Mouse (Mus musculus): ENCODE measurements around the gene Setd3.

Gene Setd3

GRCm38 (mm10) chr12:108203895-108204294, 24.8 kb upstream of the Setd3 start:
- DNase-seq (ENCODE audit: low spot score in 2 of 2) = no peak

DNA sequence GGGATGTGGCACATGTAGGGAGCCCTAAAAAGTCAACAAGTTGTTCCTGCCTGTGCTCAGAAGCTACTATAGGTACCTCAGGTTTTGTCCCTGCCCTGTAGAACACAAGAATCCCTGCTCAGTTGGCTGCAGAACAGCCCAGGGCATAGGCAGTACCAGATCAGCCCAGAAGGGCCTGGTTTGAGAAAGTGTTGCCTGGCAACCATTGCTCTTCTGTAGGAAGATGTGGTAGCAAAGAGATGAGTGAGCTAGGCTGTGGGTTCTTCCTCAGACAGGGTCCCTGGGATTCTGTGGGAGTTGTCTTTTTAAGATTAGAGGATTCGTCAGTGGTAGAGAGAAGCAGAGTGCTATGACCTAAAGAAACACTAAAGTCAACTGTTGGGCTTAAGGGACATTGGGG, 21.0 kb upstream of the Setd3 start:
- no peak for DNase-seq (ENCODE audit: low spot score in 2 of 2)

DNA sequence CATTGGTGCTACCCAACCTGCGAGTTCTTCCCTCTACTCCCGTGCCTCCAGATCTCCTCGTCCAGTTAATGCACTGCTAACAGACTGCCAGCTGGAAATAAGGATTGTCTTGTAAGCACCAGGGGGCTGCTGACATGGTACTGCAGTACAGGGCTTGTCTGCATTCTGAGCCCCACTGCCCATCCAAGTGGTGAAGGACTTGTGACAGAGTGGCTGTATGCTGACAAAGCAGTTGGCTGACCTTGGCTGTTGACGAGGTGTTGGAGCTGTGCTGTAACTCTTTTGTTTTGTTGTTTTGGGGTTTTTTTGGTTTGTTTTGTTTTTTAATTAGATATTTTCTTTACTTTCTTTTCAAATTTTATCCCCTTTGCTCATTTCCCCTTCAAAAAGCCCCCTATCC, 19.3 kb upstream of the Setd3 start:
- no peak for DNase-seq (ENCODE audit: low spot score in 2 of 2)

GRCm38 (mm10) chr12:108195761-108196160, 16.6 kb upstream of the Setd3 start:
- DNase-seq (ENCODE audit: low spot score in 2 of 2) = no peak

GRCm38 (mm10) chr12:108193878-108194277, 14.8 kb upstream of the Setd3 start:
- no peak for DNase-seq (ENCODE audit: low spot score in 2 of 2)

GRCm38 (mm10) chr12:108187541-108188091, 8.5 kb upstream of the Setd3 start:
- no peak for DNase-seq (ENCODE audit: low spot score in 2 of 2)

DNA sequence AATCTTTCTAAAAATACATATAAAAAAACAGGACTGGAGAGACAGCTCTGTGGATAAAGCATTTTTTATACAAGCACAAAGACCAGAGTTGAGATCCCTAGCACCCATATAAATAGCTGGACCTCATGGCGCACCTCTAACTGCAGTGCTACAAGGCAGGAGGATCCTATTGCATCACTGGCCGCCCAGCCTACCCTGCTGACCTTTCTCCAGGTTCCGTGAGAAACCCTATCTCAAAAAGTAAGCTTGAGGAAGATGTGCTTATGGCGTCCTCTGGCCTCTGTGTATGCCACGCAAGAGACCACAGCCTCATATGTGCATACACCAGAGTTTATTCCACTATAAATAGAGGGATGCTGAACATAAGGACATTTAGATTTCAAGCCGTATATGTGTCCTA, 2.6 kb upstream of the Setd3 start:
- no peak for DNase-seq (ENCODE audit: low spot score in 2 of 2)

DNA sequence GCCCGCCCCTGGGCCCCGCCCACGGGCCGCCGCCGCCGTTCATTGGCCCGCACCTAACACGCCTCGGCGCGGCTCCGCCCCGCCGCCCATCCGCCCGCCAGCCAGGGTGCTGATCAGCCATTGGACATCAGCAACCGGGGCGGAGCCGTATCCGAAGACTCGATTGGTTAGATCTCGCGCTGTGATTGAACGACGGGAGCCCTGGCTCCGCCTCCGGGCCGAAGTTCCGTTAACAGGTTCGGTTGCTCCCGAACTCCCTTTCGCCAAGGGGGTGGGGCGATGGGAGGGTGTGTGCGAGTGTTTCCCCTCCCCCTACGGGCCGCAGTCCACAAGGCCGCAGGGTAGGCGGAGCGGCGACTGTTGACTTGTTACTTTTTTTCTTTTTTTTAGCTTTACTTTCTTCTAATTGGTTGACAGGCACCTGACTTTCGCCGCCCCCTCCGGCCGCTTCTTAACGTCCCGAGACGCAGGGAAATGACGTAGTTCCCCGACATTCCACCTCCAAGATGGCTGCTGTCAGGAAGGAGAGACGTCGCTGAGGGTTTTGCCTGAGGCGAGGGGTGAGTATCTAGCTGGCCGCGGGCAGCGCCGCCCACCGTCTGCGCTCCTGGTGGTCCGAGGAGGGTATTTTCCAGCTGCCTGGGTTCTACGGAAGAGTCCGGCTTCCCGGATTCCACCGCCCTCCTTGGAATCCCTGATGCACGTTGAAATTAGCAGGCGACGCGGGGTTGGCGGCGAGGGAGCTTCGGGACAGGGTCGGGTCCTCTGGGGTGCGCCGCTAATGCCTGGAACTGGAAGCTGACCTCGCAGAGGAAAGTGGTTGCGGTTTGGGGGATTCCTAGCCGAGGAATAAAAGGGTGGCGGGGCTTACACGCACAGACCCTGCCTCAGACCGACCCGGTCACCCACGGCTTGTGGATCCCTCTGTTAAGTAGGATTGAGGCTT, 480 bp upstream of the Setd3 start, which contains the start of gene Ccnk:
Ccnk (plus strand) TSS at position 259 of the 946 bp plus-strand sequence.
- peak; percentile 93 to 98 for DNase-seq (ENCODE audit: low spot score in 2 of 2)

- peak; percentile 69 to 79 for DNase-seq (ENCODE audit: low spot score in 2 of 2)
These were observed 526 bp downstream of the Setd3 start for GRCm38 (mm10) chr12:108178331-108179245.

GRCm38 (mm10) chr12:108176366-108176765, 2.7 kb downstream of the Setd3 start:
- DNase-seq (ENCODE audit: low spot score in 2 of 2) = no peak

- no peak for DNase-seq (ENCODE audit: low spot score in 2 of 2)
These were observed 4.3 kb downstream of the Setd3 start for GRCm38 (mm10) chr12:108174606-108175505.

GRCm38 (mm10) chr12:108172639-108173038, 6.5 kb downstream of the Setd3 start:
- DNase-seq (ENCODE audit: low spot score in 2 of 2) = no peak

- DNase-seq (ENCODE audit: low spot score in 2 of 2) = no peak
These were observed 7.8 kb downstream of the Setd3 start for GRCm38 (mm10) chr12:108171336-108171735.

DNA sequence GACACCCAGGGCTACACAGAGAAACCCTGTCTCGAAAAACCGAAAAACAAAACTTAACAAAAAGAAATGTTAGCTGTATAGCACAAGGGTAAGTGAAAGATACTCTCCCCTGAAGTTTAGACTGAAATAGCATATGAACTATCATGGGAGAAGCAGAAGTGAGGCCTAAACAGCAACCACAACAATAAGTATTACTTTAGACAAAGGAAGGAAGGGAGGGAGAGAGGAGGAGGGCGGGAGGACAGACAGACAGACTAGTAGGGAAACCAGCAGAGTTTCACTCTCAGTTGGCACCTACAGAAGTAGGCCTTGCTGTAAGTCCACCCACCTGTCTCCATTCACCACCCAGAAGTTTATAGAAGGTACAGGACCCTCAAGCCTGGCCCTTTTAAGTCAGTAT, 8.6 kb downstream of the Setd3 start:
- DNase-seq (ENCODE audit: low spot score in 2 of 2) = no peak

DNA sequence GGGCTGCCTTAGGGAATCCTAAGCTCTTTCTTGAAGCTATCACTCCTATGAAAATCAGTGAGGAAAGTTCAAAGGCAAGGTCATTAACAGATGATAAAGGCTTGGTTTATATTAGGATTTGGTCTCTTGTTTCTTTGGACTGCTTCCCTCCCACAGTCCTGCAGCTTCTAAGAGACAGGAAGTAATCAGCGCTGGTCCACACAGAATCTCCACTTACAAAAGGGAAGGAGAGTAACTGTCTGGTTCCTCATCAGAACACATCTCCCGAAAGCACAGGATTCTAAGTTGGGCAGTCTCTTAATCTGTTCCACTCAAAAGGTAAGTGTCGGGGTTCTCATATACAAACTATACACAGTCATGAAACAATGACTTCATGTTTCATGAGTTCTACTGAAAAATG, 10.2 kb downstream of the Setd3 start:
- DNase-seq (ENCODE audit: low spot score in 2 of 2) = no peak

GRCm38 (mm10) chr12:108163706-108164105, 15.4 kb downstream of the Setd3 start:
- no peak for DNase-seq (ENCODE audit: low spot score in 2 of 2)

GRCm38 (mm10) chr12:108162036-108162435, 17.1 kb downstream of the Setd3 start:
- DNase-seq (ENCODE audit: low spot score in 2 of 2) = peak in 1 of 2 experiments; percentile 30

DNA sequence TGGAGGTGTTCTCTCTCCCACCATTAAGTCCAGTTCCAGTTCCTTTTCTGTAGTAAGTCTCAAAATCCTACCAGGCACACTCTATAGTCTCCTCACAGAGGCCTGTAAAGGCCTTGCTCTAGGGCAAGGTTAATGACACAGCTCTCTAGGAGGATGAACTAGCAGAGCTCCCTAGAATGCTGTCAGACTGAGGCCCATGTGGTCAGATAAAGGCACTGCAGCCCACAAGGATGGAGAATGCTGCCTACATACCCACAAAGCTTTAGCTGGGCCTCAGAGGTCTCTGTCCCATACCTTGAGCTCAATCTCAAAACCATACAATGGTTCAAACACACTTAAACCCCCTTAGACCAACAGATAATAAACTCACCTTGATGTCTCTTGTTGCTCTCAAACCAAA, 19.3 kb downstream of the Setd3 start:
- DNase-seq (ENCODE audit: low spot score in 2 of 2) = no peak

DNA sequence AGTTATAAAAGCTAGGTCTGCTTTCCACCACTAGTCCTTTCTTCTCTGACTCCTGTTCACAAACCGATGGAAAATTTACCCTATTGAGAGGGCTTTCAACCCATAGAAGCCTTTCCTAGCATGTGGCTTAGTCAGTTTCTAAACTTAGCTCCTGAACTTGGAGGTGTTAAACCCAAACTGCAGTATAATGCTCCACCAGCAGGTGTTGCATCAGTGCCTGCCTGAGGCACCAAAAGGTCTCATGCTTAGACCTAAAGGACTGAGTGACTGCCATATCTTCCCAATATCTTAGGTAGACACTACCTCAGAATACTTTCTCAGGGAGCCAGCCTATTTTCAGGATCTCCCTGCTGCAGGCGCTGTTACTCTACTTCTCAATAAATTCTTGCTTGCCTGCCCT, 26.4 kb downstream of the Setd3 start:
- no peak for DNase-seq (ENCODE audit: low spot score in 2 of 2)

DNA sequence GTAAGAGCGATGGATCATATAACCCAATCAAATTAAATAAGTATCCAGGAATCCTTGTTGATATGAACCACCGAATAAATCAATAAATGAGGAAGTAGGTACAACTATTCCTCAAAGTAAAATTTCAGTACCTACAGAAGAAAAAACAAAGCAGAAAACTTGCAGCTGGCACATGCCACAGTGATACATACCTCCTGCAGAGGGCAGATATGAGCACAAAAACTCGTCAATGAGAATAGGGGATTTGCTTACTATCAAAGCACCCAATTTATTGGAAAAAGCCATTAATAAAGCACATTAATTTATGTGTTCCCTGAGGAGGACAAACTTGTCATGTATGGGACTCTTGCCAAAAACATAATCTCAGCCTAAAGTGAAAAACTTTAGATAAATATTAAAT, 29.4 kb downstream of the Setd3 start:
- DNase-seq (ENCODE audit: low spot score in 2 of 2) = no peak

- no peak for DNase-seq (ENCODE audit: low spot score in 2 of 2)
These were observed 33.9 kb downstream of the Setd3 start for GRCm38 (mm10) chr12:108145198-108145597.
